Mouse (Mus musculus): ENCODE measurements around the gene Psmd14.

GRCm38 (mm10) chr2:61811507-61812421 is 100.3 kb downstream of the Psmd14 start:
- TF ChIP-seq MYOD1 (IDR thresholded peaks at IDR 0.05; ENCODE audit: control insufficient read depth, insufficient read length, low read depth) (no peak), CTCF (IDR thresholded peaks at IDR 0.05; ENCODE audit: control insufficient read depth, insufficient read depth, insufficient read length) (no peak), USF1 (IDR thresholded peaks at IDR 0.05; ENCODE audit: low read depth) (no peak), MAX (IDR thresholded peaks at IDR 0.05) (no peak)
